Mouse (Mus musculus): ENCODE measurements around the gene Ube2o.
"Not testable (repeated sequence)": the region's sequence is repeated elsewhere in the genome, so short reads cannot be mapped to it uniquely, and the experiment has no call there.

Gene Ube2o

DNA sequence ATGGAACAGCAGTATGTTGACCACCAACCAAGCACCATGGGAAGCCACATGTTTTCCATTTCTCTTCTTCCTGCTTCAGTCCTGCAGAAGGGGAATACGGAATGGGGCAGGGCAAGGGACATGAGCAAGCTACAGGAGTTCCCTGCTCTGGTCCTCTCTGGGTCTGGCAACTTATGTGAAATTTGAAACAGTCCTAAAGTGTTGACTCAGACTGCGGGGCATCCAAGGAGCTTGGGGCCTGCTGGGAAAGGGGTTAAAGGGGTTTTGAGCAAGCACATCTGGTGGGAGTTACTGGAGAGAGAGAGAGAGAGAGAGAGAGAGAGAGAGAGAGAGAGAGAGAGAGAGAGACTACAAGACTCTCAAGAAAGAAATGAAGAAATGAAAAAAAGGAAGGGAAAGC lies 72.6 kb downstream of the Ube2o start:
- DNase-seq = no peak

DNA sequence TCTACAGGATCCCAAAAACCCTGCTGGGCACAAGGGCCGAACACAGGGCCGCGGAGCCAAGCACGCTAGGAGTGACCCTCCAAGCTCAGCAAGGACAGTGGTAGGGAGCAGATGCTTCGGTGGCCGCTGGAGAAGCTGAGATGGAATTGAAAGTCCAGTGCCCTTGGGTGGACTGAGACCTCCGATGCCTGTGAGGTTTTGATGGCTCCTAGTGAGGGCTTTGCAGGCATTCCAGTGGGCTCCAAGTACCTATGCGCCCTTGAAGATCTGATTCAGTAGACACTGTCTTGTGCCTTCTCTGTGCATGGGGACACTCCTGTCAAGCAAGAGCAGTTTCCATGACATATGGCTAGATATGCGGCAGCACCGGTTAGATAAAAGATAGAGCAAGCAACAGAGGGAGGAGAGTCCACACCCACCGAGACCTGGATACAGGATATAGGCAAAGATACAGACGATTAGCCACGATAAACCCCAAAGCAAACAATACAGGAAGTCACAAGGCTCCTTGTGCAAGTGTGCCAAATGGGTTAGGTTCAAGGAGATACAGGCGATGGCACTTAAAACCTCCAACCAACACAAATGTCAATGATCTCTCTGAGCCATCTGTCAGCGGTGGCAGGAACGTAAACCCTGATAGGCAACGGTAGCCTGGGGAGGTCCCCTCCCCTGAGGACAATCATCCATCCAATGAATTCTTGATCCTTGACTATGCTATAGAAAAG lies 74.9 kb downstream of the Ube2o start:
- DNase-seq = no peak

DNA sequence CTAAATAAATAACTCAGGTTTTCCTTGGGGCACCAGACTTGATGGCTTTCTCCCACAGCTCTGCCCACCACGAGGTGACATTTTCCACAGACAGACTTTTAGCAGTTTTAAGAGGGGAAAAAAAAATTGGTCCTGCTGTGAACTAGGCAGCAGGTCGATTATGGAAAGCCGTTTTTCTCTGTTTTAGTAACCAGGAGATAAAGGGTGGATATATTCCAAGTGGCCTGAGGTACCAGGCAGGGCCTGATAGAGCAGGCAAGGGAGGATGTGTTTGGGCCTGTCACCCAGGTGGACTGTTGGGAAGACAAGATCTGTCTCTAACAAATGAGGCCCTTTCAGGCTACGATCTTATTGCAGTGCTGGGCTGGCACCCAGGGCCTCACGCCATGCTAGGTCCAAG lies 75.7 kb downstream of the Ube2o start:
- DNase-seq = no peak

DNA sequence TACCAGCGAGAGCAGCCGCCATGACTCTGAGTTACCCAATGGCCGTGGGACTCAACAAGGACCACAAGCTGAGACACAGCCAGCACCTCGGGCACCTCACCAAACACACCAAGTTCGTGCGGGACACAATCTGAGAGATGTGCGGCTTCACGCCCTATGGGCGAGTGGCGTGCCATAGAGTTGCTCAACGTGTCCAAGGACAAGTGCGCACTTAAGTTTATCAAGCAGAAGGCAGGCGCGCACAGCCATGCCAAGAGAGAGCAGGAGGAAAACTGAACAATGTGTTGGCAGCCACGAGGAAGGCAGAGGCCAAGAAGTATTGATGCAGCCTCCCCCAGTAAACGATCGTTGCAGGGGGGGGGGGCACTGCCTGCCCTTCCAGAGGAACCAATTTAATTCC lies 76.7 kb downstream of the Ube2o start:
- no peak for DNase-seq

DNA sequence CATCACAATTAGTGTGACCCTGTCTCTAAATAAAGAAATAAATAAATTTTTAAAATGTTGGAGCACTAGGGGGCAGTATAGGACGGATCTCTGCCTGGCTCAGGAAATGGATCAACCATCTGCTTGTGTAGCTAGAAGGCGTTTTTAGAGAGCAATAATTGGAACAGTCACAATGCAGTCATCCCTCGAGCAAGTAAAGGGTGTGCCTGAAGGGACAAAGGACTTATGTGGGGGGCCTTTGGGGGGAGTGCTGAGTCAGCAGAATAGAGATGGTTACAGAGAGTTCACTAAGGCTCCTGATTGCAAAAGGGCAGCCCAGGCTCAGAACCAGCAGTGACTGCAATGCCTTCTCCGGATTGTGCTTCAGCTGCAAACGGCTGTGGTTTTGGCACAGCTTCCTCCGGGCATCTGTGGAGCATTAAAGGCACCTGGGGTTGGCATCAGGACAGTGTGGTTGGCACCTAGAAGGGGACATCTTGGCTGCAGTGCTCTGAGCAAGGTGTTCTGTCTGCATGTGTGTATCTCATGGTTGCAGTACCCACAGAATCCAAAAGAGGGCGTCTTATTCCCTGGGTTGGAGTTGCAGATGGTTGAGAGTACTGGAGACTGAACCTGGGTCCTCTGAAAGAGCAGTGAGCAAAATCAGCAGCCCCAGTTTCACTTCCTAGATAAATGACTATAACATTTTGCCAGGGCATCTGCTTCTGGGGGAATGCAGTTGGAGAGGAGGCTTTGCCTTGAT lies 80.1 kb downstream of the Ube2o start:
- DNase-seq = peak; percentile 48

DNA sequence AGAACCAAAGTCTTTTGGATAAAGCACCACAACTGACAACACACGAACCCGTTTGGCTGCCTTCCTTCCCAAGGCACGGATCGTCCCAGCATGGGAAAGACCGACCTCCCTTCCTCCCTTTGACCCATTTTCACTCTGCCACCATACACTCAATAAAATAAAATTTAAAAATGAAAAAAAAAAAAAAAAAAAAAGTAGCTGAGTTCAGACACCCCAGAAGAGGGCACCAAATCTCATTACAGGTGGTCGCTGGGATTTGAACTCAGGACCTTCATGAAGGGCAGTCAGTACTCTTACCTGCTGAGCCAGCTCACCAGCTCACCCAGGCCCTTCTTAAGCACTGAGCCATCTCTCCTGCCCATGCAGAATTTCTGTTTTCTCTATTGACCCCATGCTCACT lies 82.2 kb downstream of the Ube2o start:
- DNase-seq = no peak

DNA sequence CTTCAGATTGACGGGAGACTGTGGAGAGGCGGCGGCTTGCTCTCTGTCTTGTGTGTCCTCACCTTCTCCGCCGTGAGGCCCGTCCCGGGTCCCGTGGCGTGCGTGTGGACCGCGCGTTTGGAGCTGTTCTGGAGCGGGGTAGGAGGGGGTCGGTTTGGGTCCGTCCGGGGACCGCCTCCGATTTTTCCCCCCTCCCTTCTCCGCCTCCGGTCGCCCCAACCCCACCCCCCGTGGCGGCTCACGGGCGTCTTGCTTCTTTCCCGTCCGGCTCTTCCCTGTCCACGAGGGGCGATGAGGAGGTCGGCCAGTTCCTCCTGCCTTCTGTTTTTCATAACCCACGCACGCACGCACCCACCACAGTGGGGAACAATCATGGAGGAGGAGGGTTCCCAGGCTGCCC lies 82.7 kb downstream of the Ube2o start:
- peak; percentile 48 for DNase-seq

DNA sequence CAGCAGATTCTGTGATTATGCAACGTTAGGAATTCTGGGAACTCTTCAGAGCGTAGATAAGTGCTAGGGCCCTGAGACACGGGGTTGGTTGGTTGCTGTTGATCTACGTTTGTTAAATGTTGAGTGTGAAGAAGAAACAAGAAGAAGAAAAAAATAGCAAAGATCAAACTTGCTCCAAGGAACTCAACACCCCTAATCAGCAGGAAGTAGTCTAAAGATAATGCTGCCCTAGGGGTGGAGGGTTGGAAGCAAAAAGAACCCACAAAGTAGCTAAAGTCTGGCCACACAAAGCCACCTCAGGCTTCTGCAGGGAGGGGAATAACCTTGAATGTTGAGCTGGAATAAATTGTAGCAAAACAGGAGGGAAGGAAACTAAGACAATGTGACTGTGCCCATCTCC lies 83.9 kb downstream of the Ube2o start:
- no peak for DNase-seq

DNA sequence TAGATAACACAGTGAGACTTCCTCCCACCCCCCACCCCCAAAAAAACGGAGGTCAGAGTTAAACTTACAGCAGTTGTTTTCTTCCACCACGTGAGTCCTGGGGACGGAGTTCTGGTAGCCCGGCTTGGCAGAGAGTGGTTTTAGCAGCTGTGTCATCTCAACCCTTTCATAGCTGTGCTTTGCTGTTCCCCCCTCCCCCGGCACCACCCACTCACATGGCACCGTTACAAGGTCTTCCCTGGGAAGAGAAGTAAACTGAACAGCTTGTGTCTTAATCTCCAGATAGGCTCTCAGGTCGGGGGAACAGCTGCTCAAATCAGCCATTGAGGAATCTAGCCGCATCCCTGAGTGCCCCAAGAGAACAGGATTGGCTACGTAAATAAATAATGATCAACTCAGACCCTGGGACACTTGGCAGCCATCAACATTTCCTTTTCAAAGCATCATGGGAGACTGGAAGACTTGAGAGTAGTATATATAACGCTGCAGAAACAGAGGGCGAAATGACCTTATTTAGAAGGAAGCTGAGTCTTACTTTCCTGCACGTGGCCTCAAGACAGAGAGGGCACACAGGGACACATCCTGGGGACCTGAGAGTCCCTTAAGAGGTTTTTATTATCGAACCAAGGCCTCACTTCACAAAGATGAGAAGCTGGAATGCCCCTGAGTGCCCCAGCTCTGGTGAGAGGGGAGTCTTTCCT lies 86.6 kb downstream of the Ube2o start:
- DNase-seq = peak; percentile 90

DNA sequence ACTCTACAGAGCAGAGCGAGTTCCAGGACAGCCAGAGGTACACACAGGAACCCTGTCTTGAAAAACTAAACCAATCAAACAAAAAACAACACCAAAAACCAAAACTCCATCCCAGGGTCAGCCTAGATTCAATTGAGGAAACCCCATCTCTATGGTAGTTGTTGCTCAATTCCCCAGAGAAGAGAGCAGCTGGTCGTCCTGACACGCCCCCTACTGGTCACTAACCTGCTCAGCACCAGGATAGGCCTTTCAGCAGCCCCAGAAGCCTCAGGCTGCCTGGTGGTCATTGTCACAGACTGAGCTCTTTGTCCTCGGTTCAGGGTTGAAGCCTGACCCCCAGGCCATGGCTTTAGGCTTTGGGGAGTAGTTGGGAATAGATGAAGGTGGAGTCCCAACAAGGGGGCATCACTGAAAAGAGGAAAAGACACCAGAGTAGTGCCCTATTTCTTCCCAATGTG lies 87.4 kb downstream of the Ube2o start, which contains the start of gene Prpsap1:
TSS of gene Prpsap1 (minus strand) at position 408 of the 458 bp plus-strand sequence.
- peak; percentile 65 for DNase-seq

DNA sequence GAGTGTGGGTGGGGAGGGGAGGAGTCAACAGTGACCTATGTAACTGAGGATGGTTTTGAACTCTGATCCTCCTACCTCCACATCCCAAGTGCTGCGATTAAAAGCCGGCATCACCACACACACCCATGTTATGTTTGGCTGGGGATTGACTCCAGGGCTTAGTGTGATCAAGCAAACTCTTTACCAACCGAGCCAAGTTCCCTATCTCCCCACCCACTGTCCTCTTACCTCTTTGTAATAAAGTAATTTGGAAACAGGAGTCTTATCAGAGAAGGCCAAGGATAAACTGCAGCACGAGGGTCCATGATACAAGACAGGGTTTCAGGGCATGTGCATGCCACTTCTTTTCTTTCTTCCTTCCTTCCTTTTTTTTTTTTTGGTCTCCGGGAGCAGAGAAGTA lies 88.1 kb downstream of the Ube2o start:
- no peak for DNase-seq

DNA sequence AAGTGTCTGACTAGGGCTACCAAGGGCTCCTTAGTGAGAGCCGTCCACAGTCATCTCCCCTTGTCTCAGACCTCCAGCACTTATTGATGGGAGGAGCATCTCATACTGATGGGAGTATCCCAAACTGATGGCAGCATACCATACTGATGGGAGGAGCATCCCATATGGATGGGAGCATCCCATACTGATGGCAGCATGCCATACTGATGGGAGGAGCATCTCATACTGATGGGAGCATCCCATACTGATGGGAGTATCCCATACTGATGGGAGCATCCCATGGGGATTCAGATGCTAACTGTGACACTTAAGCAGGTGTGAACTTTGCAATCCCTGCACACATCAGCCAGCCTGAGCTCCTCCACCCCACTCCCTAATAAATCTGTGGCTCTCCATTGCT lies 88.7 kb downstream of the Ube2o start:
- DNase-seq = not testable (repeated sequence)

DNA sequence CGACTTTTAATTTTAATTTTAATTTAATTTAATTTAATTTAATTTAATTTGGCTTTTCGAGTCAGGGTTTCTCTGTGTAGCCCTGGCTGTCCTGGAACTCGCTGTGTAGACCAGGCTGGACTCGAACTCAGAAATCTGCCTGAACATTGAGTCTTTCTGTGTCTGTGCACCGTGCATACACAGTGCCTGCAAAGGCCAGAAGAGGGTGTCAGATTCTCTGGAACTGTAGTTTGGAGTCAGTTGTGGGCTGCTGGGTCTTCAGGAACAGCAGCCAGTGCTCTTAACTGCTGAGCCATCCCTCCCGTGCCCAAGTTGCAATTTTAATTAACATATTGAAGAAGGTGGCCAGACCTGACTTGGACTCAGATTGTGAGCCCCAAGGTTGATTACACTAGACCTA lies 89.9 kb downstream of the Ube2o start:
- no peak for DNase-seq

DNA sequence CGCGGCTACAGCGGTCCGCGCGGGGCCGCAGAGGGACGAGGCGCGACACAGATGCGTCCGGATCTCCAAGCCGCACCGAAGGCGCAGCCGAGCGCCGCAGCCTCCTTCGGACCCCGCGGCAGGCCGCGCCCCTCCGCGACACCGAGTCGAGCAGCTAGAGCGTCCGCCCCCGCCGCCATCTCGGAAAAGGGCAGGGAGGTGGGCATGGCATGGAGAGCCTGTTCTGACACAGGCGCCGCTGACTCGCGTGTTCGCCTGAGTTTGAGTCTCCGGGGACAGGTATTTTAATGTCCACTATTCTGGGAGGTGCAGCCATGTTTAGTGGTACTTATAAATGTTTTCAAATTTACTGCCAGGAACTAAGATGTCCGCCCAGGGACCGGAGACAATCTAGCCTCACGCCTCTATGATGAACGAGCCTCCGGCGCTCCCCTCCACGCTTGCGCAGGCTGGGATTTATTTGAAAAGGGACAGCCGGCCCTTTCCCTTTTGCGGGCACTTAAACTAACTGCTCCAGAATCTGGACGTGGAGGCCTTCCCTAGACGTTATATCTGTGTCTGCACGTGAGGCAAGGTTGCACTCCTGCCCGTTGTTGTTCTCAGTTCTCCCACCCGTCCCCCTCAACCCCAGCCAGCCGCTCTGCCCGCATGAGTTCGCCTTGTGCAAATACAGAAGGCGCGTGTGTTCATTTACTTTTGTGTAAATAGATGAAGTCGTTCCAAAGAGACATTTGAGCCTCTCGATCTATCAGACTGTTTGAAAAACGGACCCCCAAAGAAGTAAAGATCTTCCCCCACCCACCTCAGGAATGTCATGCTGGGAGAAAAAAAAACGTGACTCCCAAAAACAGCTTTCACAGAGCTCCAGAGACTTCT lies 90.8 kb downstream of the Ube2o start:
- DNase-seq = peak; percentile 94

DNA sequence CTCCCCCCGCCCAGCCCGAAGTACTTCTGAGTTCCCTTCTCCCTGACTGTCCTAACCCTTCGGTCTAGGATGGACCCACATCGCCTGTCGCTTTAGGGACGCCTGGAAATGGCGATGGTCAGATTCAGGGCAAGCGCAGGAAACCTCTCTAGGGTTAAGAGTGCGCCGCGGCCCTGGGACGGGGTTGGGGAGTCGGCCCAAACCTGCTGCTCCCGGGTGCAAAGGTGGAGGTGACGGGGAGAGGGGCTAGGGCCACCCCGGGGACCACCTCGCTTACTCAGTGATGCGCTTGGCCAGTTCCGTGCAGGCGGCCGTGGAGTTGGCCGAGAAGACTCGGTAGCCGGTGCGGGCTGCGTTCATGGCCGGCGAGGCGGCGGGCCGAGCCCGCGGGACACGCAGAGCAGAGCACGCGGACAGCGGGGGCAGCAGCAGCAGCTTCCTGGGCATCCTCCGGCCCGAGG lies 91.4 kb downstream of the Ube2o start:
- no peak for DNase-seq

DNA sequence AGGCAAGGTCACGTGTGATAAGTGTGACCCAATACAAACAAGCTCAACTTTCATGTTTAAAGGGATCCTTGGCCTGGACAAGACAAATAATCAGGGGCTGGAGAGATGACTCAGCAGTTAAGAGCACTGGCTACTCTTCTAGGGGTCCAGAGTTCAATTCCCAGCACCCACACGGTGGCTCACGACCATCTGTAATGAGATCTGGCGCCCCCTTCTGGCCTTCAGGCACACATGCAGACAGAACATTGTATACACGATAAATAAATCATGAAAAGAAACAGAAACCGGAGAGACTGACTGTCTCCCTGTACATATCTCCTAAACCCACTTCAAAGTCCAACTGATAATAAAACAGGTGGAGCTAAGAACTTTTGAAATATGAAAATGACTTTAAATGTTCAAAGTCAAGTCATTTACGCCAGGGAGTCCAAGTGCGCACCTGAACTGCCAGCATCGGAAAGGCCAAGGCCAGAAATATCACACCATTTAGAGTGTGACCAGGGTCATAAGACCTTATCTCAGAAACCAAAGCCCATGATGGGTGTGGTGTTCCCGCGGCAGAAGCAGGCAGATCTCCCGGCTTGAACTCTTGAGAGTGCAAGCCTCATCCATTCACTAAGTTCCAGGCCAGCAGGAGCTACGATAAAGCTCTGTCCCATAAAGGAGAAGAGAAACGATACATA lies 92.4 kb downstream of the Ube2o start:
- peak; percentile 42 for DNase-seq

DNA sequence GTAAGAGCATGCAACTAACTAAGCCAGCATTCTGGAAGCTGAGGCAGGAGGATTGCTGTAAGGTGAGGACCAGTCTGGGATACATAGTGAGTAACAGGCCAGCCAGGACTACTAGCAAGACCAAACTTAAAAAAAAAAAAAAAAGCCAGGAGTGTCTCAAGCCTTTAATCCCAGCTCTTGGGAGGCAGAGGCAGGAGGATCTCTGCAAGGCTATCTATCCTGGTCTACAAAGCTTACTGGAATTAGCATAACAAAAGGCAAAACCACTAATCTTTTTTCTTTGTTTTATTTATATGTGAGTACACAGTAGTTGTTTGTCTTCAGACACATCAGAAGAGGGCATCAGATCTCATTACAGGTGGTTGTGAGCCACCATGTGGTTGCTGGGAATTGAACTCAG lies 93.0 kb downstream of the Ube2o start:
- no peak for DNase-seq

Measured in kidney, postnatal 10 days (tissue).